Mouse (Mus musculus) G1E (cell line): ENCODE measurements around the gene Gm14435. TPM values are rescaled to one million over a fixed set of nuclear protein-coding genes. Genes with fewer than 3 reads are reported as not detected.
"Not testable (repeated sequence)": the region's sequence is repeated elsewhere in the genome, so short reads cannot be mapped to it uniquely, and the experiment has no call there.

ENCODE experiments used
- ATAC-seq: 2 replicates; pipeline ENCODE4 v1.8.0; 2016; ENCODE audit warnings: mild to moderate bottlenecking; ENCODE audit not compliant: insufficient number of reproducible peaks, poor library complexity, low FRiP score, severe bottlenecking; ENCODE audit errors: extremely low read depth
- DNase-seq: peaks from one replicate; pipeline ENCODE4 v3.0.0; 2012; ENCODE audit warnings: low spot score
- H3K27me3 ChIP-seq: 2 replicates; pipeline ENCODE4 v1.6.1; 2012; ENCODE audit warnings: mild to moderate bottlenecking, low read length, inconsistent platforms; ENCODE audit not compliant: insufficient read depth
- H3K36me3 ChIP-seq: replicated peaks from 2 replicates; pipeline ENCODE3; 2012; ENCODE audit warnings: mild to moderate bottlenecking, inconsistent platforms
- H3K4me1 ChIP-seq: 2 replicates; pipeline ENCODE4 v1.6.1; 2012; ENCODE audit warnings: low read depth, low read length, inconsistent platforms, mixed read lengths; ENCODE audit not compliant: insufficient read depth
- H3K4me3 ChIP-seq: 2 replicates; pipeline ENCODE4 v1.5.1; 2012; ENCODE audit warnings: low read depth, mild to moderate bottlenecking, inconsistent platforms, low read length, moderate library complexity, mixed read lengths
- H3K9me3 ChIP-seq: replicated peaks from 2 replicates; pipeline ENCODE4 v1.6.1; 2012; ENCODE audit warnings: inconsistent platforms
- polyA plus RNA-seq: library from polyadenylated mRNA; stranded (reverse); fragments of >175 nt; gene quantifications from 2 replicates; pipeline ENCODE4 v1.2.3, GENCODE M21; 2012
- total RNA-seq, 2 experiments: library from RNA; stranded (forward) in 1 of 2; stranded (reverse) in 1 of 2; fragments of 200-1000 nt in 1 of 2; fragments of >200 nt in 1 of 2; fragmentation: Nextera tagmentation in 1 of 2; gene quantifications; 2 replicates each; pipeline ENCODE4 v1.2.3; 2014 to 2017

The Gm14435 gene
- total RNA-seq (2014; fragmentation: Nextera tagmentation) (2.1 and 2.9 TPM in 2 replicates), total RNA-seq (2017) (0.58 and 2.0 TPM in 2 replicates), polyA plus RNA-seq (not detected in 2 replicates)

DNA sequence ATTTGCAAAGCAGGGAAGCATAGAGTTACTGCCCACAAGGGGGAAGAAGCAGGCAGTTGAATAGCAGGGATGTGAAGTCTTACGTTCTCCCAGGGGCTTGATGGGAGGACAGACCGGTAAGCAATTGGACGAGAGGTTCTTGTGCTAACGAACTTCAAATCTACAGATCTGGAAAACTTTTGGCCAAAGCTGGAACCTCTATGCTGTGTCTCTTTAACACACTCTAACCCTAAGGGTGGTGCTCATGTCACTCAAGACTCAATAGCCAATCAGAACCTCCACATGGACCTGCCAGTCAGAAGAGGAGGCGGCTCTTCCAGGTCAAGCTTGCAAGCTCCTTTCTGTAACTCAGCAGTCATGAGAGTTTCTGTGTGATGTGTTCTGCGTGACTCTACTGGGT lies at the start of gene Gm14435:
Gm14435 (plus strand) TSS at position 301 of the 400 bp plus-strand sequence.
- DNase-seq, H3K4me1 ChIP-seq, H3K27me3 ChIP-seq, H3K36me3 ChIP-seq, ATAC-seq, H3K4me3 ChIP-seq, H3K9me3 ChIP-seq: not testable (repeated sequence)

Other genes starting within 250 kb of the Gm14435 start
- gene 2210418O10Rik, start 197.0 kb upstream of the Gm14435 start, total RNA-seq (2014; fragmentation: Nextera tagmentation) = 26.9 and 30.6 TPM in 2 replicates
- gene 2210418O10Rik, start 197.0 kb upstream of the Gm14435 start, total RNA-seq (2017) = 23.7 and 33.3 TPM in 2 replicates
- gene 2210418O10Rik, start 197.0 kb upstream of the Gm14435 start, polyA plus RNA-seq = 0.21 and 0.36 TPM in 2 replicates
- gene Gm11009, start 104.1 kb upstream of the Gm14435 start, total RNA-seq (2014; fragmentation: Nextera tagmentation) = not detected in 2 replicates
- gene Gm11009, start 104.1 kb upstream of the Gm14435 start, total RNA-seq (2017) = not detected in 2 replicates
- gene Gm11009, start 104.1 kb upstream of the Gm14435 start, polyA plus RNA-seq = not detected in 2 replicates
- gene Gm14434, start 63.2 kb downstream of the Gm14435 start, total RNA-seq (2014; fragmentation: Nextera tagmentation) = 4.9 TPM in 1 of 2 replicates, not detected in the other
- 6.0 and 6.1 TPM in 2 replicates for gene Gm14434, start 63.2 kb downstream of the Gm14435 start, total RNA-seq (2017)
- 0.08 and 0.12 TPM in 2 replicates for gene Gm14434, start 63.2 kb downstream of the Gm14435 start, polyA plus RNA-seq
- 2.7 TPM in 1 of 2 replicates, not detected in the other for gene Zfp967, start 97.5 kb downstream of the Gm14435 start, total RNA-seq (2014; fragmentation: Nextera tagmentation)
- not detected in 2 replicates for gene Zfp967, start 97.5 kb downstream of the Gm14435 start, total RNA-seq (2017)
- 0.13 and 0.18 TPM in 2 replicates for gene Zfp967, start 97.5 kb downstream of the Gm14435 start, polyA plus RNA-seq
- gene Gm14308, start 212.8 kb downstream of the Gm14435 start, total RNA-seq (2014; fragmentation: Nextera tagmentation) = 24.2 and 32.7 TPM in 2 replicates
- gene Gm14308, start 212.8 kb downstream of the Gm14435 start, total RNA-seq (2017) = 2.2 and 15.3 TPM in 2 replicates
- 1.5 and 2.2 TPM in 2 replicates for gene Gm14308, start 212.8 kb downstream of the Gm14435 start, polyA plus RNA-seq
- gene Zfp973, start 246.9 kb downstream of the Gm14435 start, total RNA-seq (2014; fragmentation: Nextera tagmentation) = 31.9 and 40.3 TPM in 2 replicates
- gene Zfp973, start 246.9 kb downstream of the Gm14435 start, total RNA-seq (2017) = 27.0 and 28.1 TPM in 2 replicates
- gene Zfp973, start 246.9 kb downstream of the Gm14435 start, polyA plus RNA-seq = 1.3 and 1.9 TPM in 2 replicates